Mouse (Mus musculus): ENCODE data around the gene Il6ra. TPM values are rescaled to one million over a fixed set of nuclear protein-coding genes. Genes with fewer than 3 reads are reported as not detected.
A peak's percentile ranks its signal among the peaks of the same experiment; 100 is the strongest.

Il6ra gene
- polyA plus RNA-seq, 1 experiment from 2014 or later = 11.8 TPM

DNA sequence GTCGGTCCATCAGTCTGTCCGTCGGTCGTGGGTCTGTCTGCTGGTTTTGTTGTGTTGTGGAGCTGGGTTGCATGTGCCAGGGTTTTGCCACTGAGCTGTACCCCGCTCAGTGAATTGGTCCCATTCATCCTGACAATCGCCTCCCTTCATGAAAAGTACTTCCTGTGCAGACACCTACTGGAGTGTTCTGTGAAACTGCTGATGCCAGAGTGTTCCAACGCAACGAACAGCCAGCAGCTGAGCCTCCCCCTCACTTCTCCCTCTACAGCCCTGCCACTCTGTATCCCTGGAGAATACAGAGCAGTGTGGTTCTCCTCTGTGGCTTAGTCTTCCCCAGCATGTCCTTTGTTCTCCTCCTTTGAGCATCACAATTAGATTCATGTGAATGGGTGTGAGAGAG is 54.1 kb downstream of the Il6ra start:
- DNase-seq = no peak
- Histone ChIP-seq H3K4me1 (ENCODE audit: insufficient read depth) (peaks cover 6% of the 10 kb centered on the region; the same call in 1 of the 2 replicates), H3K4me2 (ENCODE audit: low read depth, low read length) (no peak overlapping the region), H3K9ac (replicated peaks) (no peak overlapping the region), H3K27ac (ENCODE audit: low read depth) (no peak overlapping the region), H3K36me3 (replicated peaks; ENCODE audit: insufficient read depth, low read length) (no peaks in the 10 kb centered on the region), H3K4me3 (ENCODE audit: low read depth, low read length) (no peak overlapping the region), H3K9me3 (ENCODE audit: low read length) (no peaks in the 10 kb centered on the region), H3K27me3 (ENCODE audit: insufficient read depth, low read length) (no peaks in the 10 kb centered on the region)
- 67% methylated on average over 8 of the region's 8 CpGs for WGBS (ENCODE audit: insufficient replicate concordance)
- no peak for TF ChIP-seq CTCF (IDR thresholded peaks at IDR 0.05; ENCODE audit: low read depth)
- no peak for TF ChIP-seq EP300 (IDR thresholded peaks at IDR 0.05; ENCODE audit: low read depth)
- ATAC-seq = no peak

DNA sequence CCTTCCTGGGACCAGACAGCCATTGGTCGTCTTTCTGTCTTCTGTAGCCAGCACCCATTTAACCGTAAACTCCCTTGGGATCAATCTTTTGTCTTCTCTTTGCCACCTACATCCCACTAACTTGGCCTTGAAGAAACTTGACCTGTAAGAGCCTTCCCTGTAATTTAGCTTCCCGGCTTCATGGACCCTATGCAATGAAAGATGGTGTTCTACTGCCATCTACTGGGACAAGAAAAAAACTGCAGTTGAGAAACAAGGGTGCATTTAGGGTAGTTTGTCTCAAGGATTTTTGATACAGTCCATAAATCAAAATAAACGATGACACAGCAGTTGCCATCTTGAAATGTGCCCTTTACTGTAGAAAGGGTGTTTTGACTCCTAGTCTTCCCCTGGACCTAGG is 54.9 kb downstream of the Il6ra start:
- H3K4me3 ChIP-seq (ENCODE audit: low read depth, low read length) = no peak overlapping the region
- H3K27ac ChIP-seq (ENCODE audit: low read depth) = no peak overlapping the region
- no peak for TF ChIP-seq EP300 (IDR thresholded peaks at IDR 0.05; ENCODE audit: low read depth)
- TF ChIP-seq CTCF (IDR thresholded peaks at IDR 0.05; ENCODE audit: low read depth) = peak; percentile 90
- no peak for DNase-seq
- no peaks in the 10 kb centered on the region for H3K9me3 ChIP-seq (ENCODE audit: low read length)
- no peak overlapping the region for H3K4me2 ChIP-seq (ENCODE audit: low read depth, low read length)
- H3K36me3 ChIP-seq (replicated peaks; ENCODE audit: insufficient read depth, low read length) = no peaks in the 10 kb centered on the region
- no peak overlapping the region for H3K9ac ChIP-seq (replicated peaks)
- peaks cover 4% of the 10 kb centered on the region; the same call in 1 of the 2 replicates for H3K4me1 ChIP-seq (ENCODE audit: insufficient read depth)
- H3K27me3 ChIP-seq (ENCODE audit: insufficient read depth, low read length) = no peaks in the 10 kb centered on the region
- peak; percentile 26; the same call in 1 of the 2 replicates for ATAC-seq
- 14% methylated on average over 4 of the region's 4 CpGs for WGBS (ENCODE audit: insufficient replicate concordance)

DNA sequence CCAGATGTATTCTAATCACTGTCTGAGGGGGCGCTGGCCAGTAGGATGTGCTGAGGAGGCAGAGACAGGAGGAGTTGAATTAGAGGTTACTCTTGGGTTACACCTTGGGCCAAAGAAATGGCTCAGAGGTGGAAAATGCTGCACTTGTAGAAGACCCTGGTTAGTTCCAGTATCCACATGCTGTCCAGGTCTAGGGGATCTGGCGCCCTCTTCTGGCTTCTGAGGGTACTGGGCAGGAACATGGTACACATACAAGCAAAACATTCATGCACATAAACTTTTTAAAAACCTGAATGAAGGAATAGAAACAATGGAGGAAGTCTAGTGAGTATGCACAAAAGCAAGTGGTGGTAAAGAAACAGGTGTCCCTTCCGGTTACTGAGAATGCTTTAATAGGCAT is 55.6 kb downstream of the Il6ra start:
- Histone ChIP-seq H3K4me3 (ENCODE audit: low read depth, low read length) (no peak overlapping the region), H3K4me1 (ENCODE audit: insufficient read depth) (peaks cover 4% of the 10 kb centered on the region; the same call in 1 of the 2 replicates), H3K27ac (ENCODE audit: low read depth) (no peak overlapping the region), H3K27me3 (ENCODE audit: insufficient read depth, low read length) (no peaks in the 10 kb centered on the region), H3K4me2 (ENCODE audit: low read depth, low read length) (no peak overlapping the region), H3K9me3 (ENCODE audit: low read length) (no peaks in the 10 kb centered on the region), H3K36me3 (replicated peaks; ENCODE audit: insufficient read depth, low read length) (no peaks in the 10 kb centered on the region), H3K9ac (replicated peaks) (no peak overlapping the region)
- no peak for ATAC-seq
- TF ChIP-seq CTCF (IDR thresholded peaks at IDR 0.05; ENCODE audit: low read depth) (peak; percentile 62), EP300 (IDR thresholded peaks at IDR 0.05; ENCODE audit: low read depth) (no peak)
- DNase-seq = peak; percentile 36
- WGBS (ENCODE audit: insufficient replicate concordance) = 78% methylated on average over 3 of the region's 3 CpGs

DNA sequence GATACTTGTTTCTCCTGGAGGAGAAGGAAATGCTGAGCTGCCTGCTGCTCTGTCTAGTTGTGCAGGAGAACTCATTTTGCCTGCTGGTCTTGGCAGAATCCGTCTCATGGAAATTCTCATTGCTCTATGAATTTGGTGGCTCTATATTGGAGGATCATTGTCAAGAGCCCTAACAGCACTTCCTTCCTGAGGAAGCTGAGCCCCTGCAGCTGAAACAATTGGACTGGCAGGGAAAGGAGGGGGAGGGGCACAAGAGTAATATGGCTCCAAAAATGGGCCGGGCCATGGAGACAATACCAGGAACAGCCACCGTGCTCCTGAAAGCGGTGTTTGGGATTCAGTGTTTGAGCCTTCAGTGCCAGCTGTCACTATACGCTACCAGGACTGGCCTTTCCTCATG is 59.2 kb downstream of the Il6ra start:
- ATAC-seq (peak; percentile 45; the same call in 1 of the 2 replicates), DNase-seq (no peak)
- H3K4me1 ChIP-seq (ENCODE audit: insufficient read depth) = no peaks in the 10 kb centered on the region
- no peak overlapping the region for H3K27ac ChIP-seq (ENCODE audit: low read depth)
- TF ChIP-seq EP300 (IDR thresholded peaks at IDR 0.05; ENCODE audit: low read depth) (peak; percentile 26; the same call in 1 of the 2 replicates), CTCF (IDR thresholded peaks at IDR 0.05; ENCODE audit: low read depth) (no peak)
- H3K27me3 ChIP-seq (ENCODE audit: insufficient read depth, low read length) = no peaks in the 10 kb centered on the region
- WGBS (ENCODE audit: insufficient replicate concordance) = 43% methylated on average over 5 of the region's 5 CpGs
- H3K9ac ChIP-seq (replicated peaks) = no peak overlapping the region
- no peaks in the 10 kb centered on the region for H3K9me3 ChIP-seq (ENCODE audit: low read length)
- H3K4me3 ChIP-seq (ENCODE audit: low read depth, low read length) = no peak overlapping the region
- no peak overlapping the region for H3K4me2 ChIP-seq (ENCODE audit: low read depth, low read length)
- H3K36me3 ChIP-seq (replicated peaks; ENCODE audit: insufficient read depth, low read length) = no peaks in the 10 kb centered on the region

DNA sequence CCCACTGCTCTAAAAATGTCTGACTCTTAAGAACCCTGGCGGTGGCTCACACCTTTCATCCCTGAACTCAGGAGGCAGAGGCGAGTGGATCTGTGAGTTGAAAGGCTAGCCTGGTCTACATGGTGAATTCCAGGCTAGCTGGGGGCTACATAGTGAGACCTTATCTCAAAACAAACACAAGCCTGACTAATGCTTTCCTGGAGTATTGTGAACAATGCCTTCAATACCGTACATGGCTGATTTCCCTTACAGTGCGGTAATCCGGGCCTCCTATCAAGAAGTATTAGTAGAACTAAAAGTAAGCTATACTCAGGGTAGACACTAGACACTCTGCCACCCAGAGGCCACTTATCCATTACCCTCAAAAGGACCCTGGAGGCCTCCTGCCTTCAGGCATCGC is 64.9 kb downstream of the Il6ra start:
- 70% methylated on average over 6 of the region's 6 CpGs for WGBS (ENCODE audit: insufficient replicate concordance)
- peak; percentile 46 for ATAC-seq
- H3K4me1 ChIP-seq (ENCODE audit: insufficient read depth) = no peaks in the 10 kb centered on the region; the same call in 1 of the 2 replicates
- H3K27me3 ChIP-seq (ENCODE audit: insufficient read depth, low read length) = no peaks in the 10 kb centered on the region
- DNase-seq = no peak
- peak overlapping the region; percentile 44; the same call in 1 of the 2 replicates for H3K27ac ChIP-seq (ENCODE audit: low read depth)
- no peak overlapping the region for H3K4me3 ChIP-seq (ENCODE audit: low read depth, low read length)
- no peaks in the 10 kb centered on the region for H3K36me3 ChIP-seq (replicated peaks; ENCODE audit: insufficient read depth, low read length)
- no peak overlapping the region for H3K9ac ChIP-seq (replicated peaks)
- H3K9me3 ChIP-seq (ENCODE audit: low read length) = no peaks in the 10 kb centered on the region
- H3K4me2 ChIP-seq (ENCODE audit: low read depth, low read length) = no peak overlapping the region
- TF ChIP-seq CTCF (IDR thresholded peaks at IDR 0.05; ENCODE audit: low read depth) (no peak), EP300 (IDR thresholded peaks at IDR 0.05; ENCODE audit: low read depth) (no peak)

DNA sequence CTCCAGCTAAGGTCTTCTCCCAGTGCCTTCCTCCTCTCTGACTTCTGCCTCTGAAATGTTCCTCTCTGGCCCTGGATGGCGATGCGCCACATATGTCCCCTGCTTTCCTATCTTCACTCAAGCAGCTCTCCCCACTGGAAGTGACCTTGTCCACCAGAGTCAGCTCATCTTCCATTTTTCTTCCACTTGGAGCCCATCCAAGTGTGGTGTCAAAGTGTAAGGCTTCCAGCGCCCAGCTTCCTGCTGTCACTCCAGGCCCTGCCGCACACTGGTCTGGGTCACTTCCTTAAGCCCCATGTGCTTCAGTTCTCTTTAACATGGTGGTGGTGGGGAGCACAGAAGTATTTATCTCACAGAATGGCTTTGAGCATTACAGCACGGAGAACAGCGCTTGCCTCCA is 65.4 kb downstream of the Il6ra start:
- no peaks in the 10 kb centered on the region for H3K9me3 ChIP-seq (ENCODE audit: low read length)
- no peak overlapping the region for H3K9ac ChIP-seq (replicated peaks)
- H3K4me1 ChIP-seq (ENCODE audit: insufficient read depth) = peaks cover 4% of the 10 kb centered on the region
- H3K4me2 ChIP-seq (ENCODE audit: low read depth, low read length) = no peak overlapping the region
- no peaks in the 10 kb centered on the region for H3K36me3 ChIP-seq (replicated peaks; ENCODE audit: insufficient read depth, low read length)
- WGBS (ENCODE audit: insufficient replicate concordance) = 59% methylated on average over 6 of the region's 6 CpGs
- 0 out of 2 replicates have a peak overlapping the region, but pooled peaks have one; percentile 4 for H3K27ac ChIP-seq (ENCODE audit: low read depth)
- no peaks in the 10 kb centered on the region for H3K27me3 ChIP-seq (ENCODE audit: insufficient read depth, low read length)
- TF ChIP-seq EP300 (IDR thresholded peaks at IDR 0.05; ENCODE audit: low read depth) (peak; percentile 35; the same call in 1 of the 2 replicates), CTCF (IDR thresholded peaks at IDR 0.05; ENCODE audit: low read depth) (0 out of 2 replicates have a peak, but pooled peaks have one; percentile 0)
- DNase-seq = peak; percentile 39
- peak; percentile 72 for ATAC-seq
- H3K4me3 ChIP-seq (ENCODE audit: low read depth, low read length) = no peak overlapping the region
